Comparison of ENCODE assay signal across 10 mouse cellular contexts in the genomic region with DNA sequence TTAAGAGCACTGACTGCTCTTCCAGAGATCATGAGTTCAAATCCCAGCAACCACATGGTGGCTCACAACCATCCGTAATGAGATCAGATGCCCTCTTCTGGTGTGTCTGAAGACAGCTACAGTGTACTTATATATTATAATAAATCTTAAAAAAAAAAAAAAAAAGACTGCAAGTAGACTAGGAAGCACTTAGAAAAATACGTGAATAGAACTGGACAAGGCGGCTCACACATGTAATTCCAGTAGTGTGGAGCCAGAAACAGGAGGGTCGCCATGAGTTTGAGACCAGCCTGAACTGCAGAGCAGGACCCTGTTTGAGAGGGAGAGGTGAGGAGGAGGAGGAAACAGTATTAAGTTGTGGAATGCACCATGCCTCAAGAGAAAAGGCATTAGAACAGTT. TPM values are rescaled to one million over a fixed set of nuclear protein-coding genes. Genes with fewer than 3 reads are reported as not detected.
DNase-seq lines count a peak whose midpoint lies in the region; ATAC-seq and TF ChIP-seq lines count a peak whose summit lies in the region.
"Not testable (repeated sequence)": the region's sequence is repeated elsewhere in the genome, so short reads cannot be mapped to it uniquely, and the experiment has no call there.
"Had no signal": no experiment of that assay in that cellular context is flagged by ENCODE, and none has a peak within 500 bp of the region (broad histone marks: within the 10 kb centered on the region; RNA-seq: fewer than 3 reads in every experiment).

No protein-coding gene starts in this region.

- DNase-seq in embryonic facial prominence, embryonic 10.5 days (ENCODE audit: low spot score); intestine, embryonic 14.5 days (ENCODE audit: low spot score); limb, embryonic 14.5 days (ENCODE audit: low spot score); stomach, postnatal 0 days (ENCODE audit: low spot score): not testable (repeated sequence)

- H3K4me2 ChIP-seq in forebrain, embryonic 13.5 days, result peak overlapping the region; percentile 66
- H3K4me2 ChIP-seq in heart, embryonic 16.5 days (ENCODE audit: low read depth, low read length), result peak overlapping the region; percentile 64
- peak overlapping the region; percentile 48; the same call in 1 of the 2 replicates for H3K4me2 ChIP-seq in intestine, embryonic 14.5 days (ENCODE audit: low read length)
- H3K4me2 ChIP-seq in limb, embryonic 14.5 days (replicated peaks; ENCODE audit: low read depth, low read length, severe bottlenecking), result peak overlapping the region; percentile 61; the same call in 1 of the 2 replicates
- peak overlapping the region; percentile 67; the same call in 1 of the 2 replicates for H3K4me2 ChIP-seq in lung, embryonic 16.5 days (ENCODE audit: low read depth, low read length)
- H3K4me2 ChIP-seq in midbrain, embryonic 16.5 days (ENCODE audit: low read length), result peak overlapping the region; percentile 73
- H3K4me2 ChIP-seq in stomach, postnatal 0 days (replicated peaks; ENCODE audit: low read depth), result peak overlapping the region; percentile 55

- H3K4me3 ChIP-seq in embryonic facial prominence, embryonic 10.5 days, result peak overlapping the region; percentile 73
- H3K4me3 ChIP-seq in forebrain, embryonic 13.5 days, result peak overlapping the region; percentile 57
- H3K4me3 ChIP-seq in heart, embryonic 16.5 days (ENCODE audit: low read length), result peak overlapping the region; percentile 67
- H3K4me3 ChIP-seq in intestine, embryonic 14.5 days (ENCODE audit: low read depth, low read length), result peak overlapping the region; percentile 56
- H3K4me3 ChIP-seq in limb, embryonic 14.5 days (replicated peaks; ENCODE audit: low read length), result peak overlapping the region; percentile 51
- peak overlapping the region; percentile 68; the same call in 1 of the 2 replicates for H3K4me3 ChIP-seq in lung, embryonic 16.5 days (ENCODE audit: low read length)
- H3K4me3 ChIP-seq in midbrain, embryonic 16.5 days (ENCODE audit: low read depth, low read length), result peak overlapping the region; percentile 60; the same call in 1 of the 2 replicates
- not testable (repeated sequence) for H3K4me3 ChIP-seq in stomach, postnatal 0 days (ENCODE audit: low read depth, low read length)

- not testable (repeated sequence) for H3K4me1 ChIP-seq in embryonic facial prominence, embryonic 10.5 days; forebrain, embryonic 13.5 days; heart, embryonic 16.5 days (ENCODE audit: control insufficient read depth, insufficient read depth, low read length); intestine, embryonic 14.5 days (replicated peaks; ENCODE audit: control insufficient read depth, insufficient read depth, low read length); limb, embryonic 14.5 days (ENCODE audit: control insufficient read depth, insufficient read depth, low read length); lung, embryonic 16.5 days (replicated peaks; ENCODE audit: control insufficient read depth, insufficient read depth, low read length); stomach, postnatal 0 days (replicated peaks; ENCODE audit: control insufficient read depth, insufficient read depth)
- peaks cover 11% of the 10 kb centered on the region; the same call in 1 of the 2 replicates for H3K4me1 ChIP-seq in midbrain, embryonic 16.5 days (ENCODE audit: control insufficient read depth, insufficient read depth, low read length)

- H3K9ac ChIP-seq in forebrain, embryonic 13.5 days; heart, embryonic 16.5 days (ENCODE audit: low read length); intestine, embryonic 14.5 days (ENCODE audit: low read length); limb, embryonic 14.5 days (ENCODE audit: low read depth, low read length, severe bottlenecking); lung, embryonic 16.5 days (ENCODE audit: low read length); midbrain, embryonic 16.5 days (ENCODE audit: low read depth, low read length); stomach, postnatal 0 days (ENCODE audit: low read length): not testable (repeated sequence)

- TF ChIP-seq EP300 in stomach, postnatal 0 days (optimal IDR thresholded peaks at IDR 0.05), result not testable (repeated sequence)

- H3K27me3 ChIP-seq in embryonic facial prominence, embryonic 10.5 days (replicated peaks; ENCODE audit: low read depth, poor library complexity, severe bottlenecking); forebrain, embryonic 13.5 days; heart, embryonic 16.5 days (ENCODE audit: control insufficient read depth, insufficient read depth, low read length); intestine, embryonic 14.5 days (replicated peaks; ENCODE audit: control insufficient read depth, insufficient read depth, low read length); limb, embryonic 14.5 days (ENCODE audit: control insufficient read depth, insufficient read depth, low read length); lung, embryonic 16.5 days (ENCODE audit: control insufficient read depth, insufficient read depth, low read depth, low read length); midbrain, embryonic 16.5 days (ENCODE audit: control insufficient read depth, insufficient read depth, low read depth, low read length); stomach, postnatal 0 days (ENCODE audit: control insufficient read depth, insufficient read depth, low read length): not testable (repeated sequence)

- WGBS in embryonic facial prominence, embryonic 10.5 days, result 91% methylated on average over 4 of the region's 4 CpGs
- WGBS in forebrain, embryonic 13.5 days, result 93% methylated on average over 4 of the region's 4 CpGs
- 85% methylated on average over 4 of the region's 4 CpGs for WGBS in heart, embryonic 16.5 days
- WGBS in intestine, embryonic 14.5 days, result 90% methylated on average over 4 of the region's 4 CpGs
- 89% methylated on average over 4 of the region's 4 CpGs for WGBS in limb, embryonic 14.5 days
- 86% methylated on average over 4 of the region's 4 CpGs for WGBS in lung, embryonic 16.5 days
- WGBS in midbrain, embryonic 16.5 days, result 96% methylated on average over 4 of the region's 4 CpGs
- 85% methylated on average over 4 of the region's 4 CpGs for WGBS in stomach, postnatal 0 days

- H3K27ac ChIP-seq in embryonic facial prominence, embryonic 10.5 days (replicated peaks); forebrain, embryonic 13.5 days; heart, embryonic 16.5 days (ENCODE audit: low read length); intestine, embryonic 14.5 days (ENCODE audit: low read depth); limb, embryonic 14.5 days (replicated peaks; ENCODE audit: low read depth, low read length); lung, embryonic 16.5 days (ENCODE audit: low read length); midbrain, embryonic 16.5 days (ENCODE audit: low read length); stomach, postnatal 0 days (replicated peaks): not testable (repeated sequence)

- peaks cover 10% of the 10 kb centered on the region; the same call in 1 of the 2 replicates for H3K9me3 ChIP-seq in embryonic facial prominence, embryonic 10.5 days
- H3K9me3 ChIP-seq in forebrain, embryonic 13.5 days (replicated peaks); heart, embryonic 16.5 days (replicated peaks; ENCODE audit: control insufficient read depth, low read length); intestine, embryonic 14.5 days (ENCODE audit: control insufficient read depth, low read length); limb, embryonic 14.5 days (ENCODE audit: control insufficient read depth, low read length); lung, embryonic 16.5 days (ENCODE audit: control insufficient read depth, low read length); midbrain, embryonic 16.5 days (replicated peaks; ENCODE audit: control insufficient read depth, low read length, poor library complexity, severe bottlenecking); stomach, postnatal 0 days (ENCODE audit: control insufficient read depth, low read length): not testable (repeated sequence)

- not testable (repeated sequence) for TF ChIP-seq CTCF in stomach, postnatal 0 days (IDR thresholded peaks at IDR 0.05; ENCODE audit: low read depth)

- not testable (repeated sequence) for ATAC-seq in forebrain, embryonic 13.5 days; heart, embryonic 16.5 days (replicated peaks; ENCODE audit: extremely low read depth, insufficient read depth, low FRiP score); intestine, embryonic 14.5 days (replicated peaks; ENCODE audit: low FRiP score, low TSS enrichment, low read depth); limb, embryonic 14.5 days (ENCODE audit: low FRiP score, low read depth); lung, embryonic 16.5 days (ENCODE audit: low read depth); midbrain, embryonic 16.5 days; stomach, postnatal 0 days (ENCODE audit: low FRiP score, low TSS enrichment)

- not testable (repeated sequence) for TF ChIP-seq POLR2A in limb, embryonic 14.5 days (IDR thresholded peaks at IDR 0.05; ENCODE audit: borderline replicate concordance, extremely low read depth, insufficient read depth, insufficient read length)

- H3K36me3 ChIP-seq in embryonic facial prominence, embryonic 10.5 days (replicated peaks), result peaks cover 45% of the 10 kb centered on the region
- peaks cover 37% of the 10 kb centered on the region for H3K36me3 ChIP-seq in forebrain, embryonic 13.5 days (ENCODE audit: poor library complexity, severe bottlenecking)
- H3K36me3 ChIP-seq in heart, embryonic 16.5 days (ENCODE audit: control insufficient read depth, insufficient read depth), result peaks cover 14% of the 10 kb centered on the region; the same call in 1 of the 2 replicates
- H3K36me3 ChIP-seq in intestine, embryonic 14.5 days (ENCODE audit: control insufficient read depth, insufficient read depth, low read length); lung, embryonic 16.5 days (ENCODE audit: control insufficient read depth, insufficient read depth, low read length); midbrain, embryonic 16.5 days (ENCODE audit: control insufficient read depth, insufficient read depth, low read length); stomach, postnatal 0 days (ENCODE audit: control insufficient read depth, insufficient read depth, low read length): not testable (repeated sequence)
- H3K36me3 ChIP-seq in limb, embryonic 14.5 days (ENCODE audit: control insufficient read depth, insufficient read depth, low read length), result peaks cover 15% of the 10 kb centered on the region; the same call in 1 of the 2 replicates

RNA-seq across cellular contexts. Expression of gene Smg9, which starts 1.1 kb away (rescaled TPM):
- polyA plus RNA-seq in embryonic facial prominence, embryonic 10.5 days (2016; fragmentation: Nextera tagmentation; extraction: Ambion mirVana), result 25.8 and 26.3 TPM in 2 replicates
- polyA plus RNA-seq in forebrain, embryonic 13.5 days (2015; fragmentation: Nextera tagmentation; extraction: Ambion mirVana), result 25.7 and 30.4 TPM in 2 replicates
- 18.7 and 20.5 TPM in 2 replicates for polyA plus RNA-seq in heart, embryonic 16.5 days (2015; fragmentation: Nextera tagmentation; extraction: Ambion mirVana)
- 24.0 and 24.5 TPM in 2 replicates for polyA plus RNA-seq in intestine, embryonic 14.5 days (2014; fragmentation: Nextera tagmentation; extraction: Ambion mirVana)
- 44.3 and 53.4 TPM in 2 replicates for polyA plus RNA-seq in limb, embryonic 14.5 days (2012; rRNA removed)
- 21.0 and 23.2 TPM in 2 replicates for polyA plus RNA-seq in limb, embryonic 14.5 days (2014; fragmentation: Nextera tagmentation; extraction: Ambion mirVana)
- 22.7 and 24.6 TPM in 2 replicates for polyA plus RNA-seq in lung, embryonic 16.5 days (2015; fragmentation: Nextera tagmentation; extraction: Ambion mirVana)
- polyA plus RNA-seq in midbrain, embryonic 16.5 days (2015; fragmentation: Nextera tagmentation; extraction: Ambion mirVana), result 38.3 and 39.4 TPM in 2 replicates
- 14.1 and 14.4 TPM in 2 replicates for polyA plus RNA-seq in stomach, postnatal 0 days (2015; fragmentation: Nextera tagmentation; extraction: Ambion mirVana)

RNA-seq across cellular contexts. Expression of gene Kcnn4, which starts 30.4 kb away (rescaled TPM):
- 3.0 and 3.5 TPM in 2 replicates for polyA plus RNA-seq in embryonic facial prominence, embryonic 10.5 days (2016; fragmentation: Nextera tagmentation; extraction: Ambion mirVana)
- polyA plus RNA-seq in forebrain, embryonic 13.5 days (2015; fragmentation: Nextera tagmentation; extraction: Ambion mirVana), result 0.40 and 0.44 TPM in 2 replicates
- 5.2 and 10.9 TPM in 2 replicates for polyA plus RNA-seq in heart, embryonic 16.5 days (2015; fragmentation: Nextera tagmentation; extraction: Ambion mirVana)
- polyA plus RNA-seq in intestine, embryonic 14.5 days (2014; fragmentation: Nextera tagmentation; extraction: Ambion mirVana), result 0.43 and 0.70 TPM in 2 replicates
- 2.4 and 3.3 TPM in 2 replicates for polyA plus RNA-seq in limb, embryonic 14.5 days (2012; rRNA removed)
- polyA plus RNA-seq in limb, embryonic 14.5 days (2014; fragmentation: Nextera tagmentation; extraction: Ambion mirVana), result 1.8 and 2.4 TPM in 2 replicates
- polyA plus RNA-seq in lung, embryonic 16.5 days (2015; fragmentation: Nextera tagmentation; extraction: Ambion mirVana), result 3.2 and 5.7 TPM in 2 replicates
- polyA plus RNA-seq in midbrain, embryonic 16.5 days (2015; fragmentation: Nextera tagmentation; extraction: Ambion mirVana), result 0.81 and 0.84 TPM in 2 replicates
- 15.5 and 17.0 TPM in 2 replicates for polyA plus RNA-seq in stomach, postnatal 0 days (2015; fragmentation: Nextera tagmentation; extraction: Ambion mirVana)

RNA-seq across cellular contexts. Expression of gene Lypd5, which starts 51.5 kb away (rescaled TPM):
- not detected in 2 replicates for polyA plus RNA-seq in embryonic facial prominence, embryonic 10.5 days (2016; fragmentation: Nextera tagmentation; extraction: Ambion mirVana)
- polyA plus RNA-seq in forebrain, embryonic 13.5 days (2015; fragmentation: Nextera tagmentation; extraction: Ambion mirVana), result not detected in 2 replicates
- not detected in 2 replicates for polyA plus RNA-seq in heart, embryonic 16.5 days (2015; fragmentation: Nextera tagmentation; extraction: Ambion mirVana)
- not detected in 2 replicates for polyA plus RNA-seq in intestine, embryonic 14.5 days (2014; fragmentation: Nextera tagmentation; extraction: Ambion mirVana)
- polyA plus RNA-seq in limb, embryonic 14.5 days (2012; rRNA removed), result 0.09 and 0.50 TPM in 2 replicates
- polyA plus RNA-seq in limb, embryonic 14.5 days (2014; fragmentation: Nextera tagmentation; extraction: Ambion mirVana), result 0.62 and 3.1 TPM in 2 replicates
- polyA plus RNA-seq in lung, embryonic 16.5 days (2015; fragmentation: Nextera tagmentation; extraction: Ambion mirVana), result 0.06 and 0.33 TPM in 2 replicates
- not detected in 2 replicates for polyA plus RNA-seq in midbrain, embryonic 16.5 days (2015; fragmentation: Nextera tagmentation; extraction: Ambion mirVana)
- polyA plus RNA-seq in stomach, postnatal 0 days (2015; fragmentation: Nextera tagmentation; extraction: Ambion mirVana), result 196 and 201 TPM in 2 replicates
- polyA plus RNA-seq: activated CD4-positive, CD25-positive, alpha-beta regulatory T cell, adult 4 months; stomach, embryonic 14.5 days had no signal

RNA-seq across cellular contexts. Expression of gene Irgc1, which starts 51.6 kb away (rescaled TPM):
- not detected in 2 replicates for polyA plus RNA-seq in embryonic facial prominence, embryonic 10.5 days (2016; fragmentation: Nextera tagmentation; extraction: Ambion mirVana)
- 0.15 TPM in 1 of 2 replicates, not detected in the other for polyA plus RNA-seq in forebrain, embryonic 13.5 days (2015; fragmentation: Nextera tagmentation; extraction: Ambion mirVana)
- polyA plus RNA-seq in heart, embryonic 16.5 days (2015; fragmentation: Nextera tagmentation; extraction: Ambion mirVana), result 0.29 TPM in 1 of 2 replicates, not detected in the other
- not detected in 2 replicates for polyA plus RNA-seq in intestine, embryonic 14.5 days (2014; fragmentation: Nextera tagmentation; extraction: Ambion mirVana)
- 0.06 TPM in 1 of 2 replicates, not detected in the other for polyA plus RNA-seq in limb, embryonic 14.5 days (2012; rRNA removed)
- polyA plus RNA-seq in limb, embryonic 14.5 days (2014; fragmentation: Nextera tagmentation; extraction: Ambion mirVana), result not detected in 2 replicates
- not detected in 2 replicates for polyA plus RNA-seq in lung, embryonic 16.5 days (2015; fragmentation: Nextera tagmentation; extraction: Ambion mirVana)
- not detected in 2 replicates for polyA plus RNA-seq in midbrain, embryonic 16.5 days (2015; fragmentation: Nextera tagmentation; extraction: Ambion mirVana)
- polyA plus RNA-seq in stomach, postnatal 0 days (2015; fragmentation: Nextera tagmentation; extraction: Ambion mirVana), result 0.05 and 0.10 TPM in 2 replicates
- polyA plus RNA-seq: activated CD4-positive, CD25-positive, alpha-beta regulatory T cell, adult 4 months; stomach, embryonic 14.5 days had no signal

Comparison
In these comparisons a context has a peak if more than half of its experiments do, and no peak if none do; other contexts are left out.
1. RNA of gene Lypd5, which starts 51.5 kb away (polyA plus RNA-seq): 196 to 201 TPM in stomach, postnatal 0 days; 0.09 to 3.1 TPM in limb, embryonic 14.5 days, 0.06 to 0.33 TPM in lung, embryonic 16.5 days, not detected in intestine, embryonic 14.5 days, not detected in heart, embryonic 16.5 days, not detected in midbrain, embryonic 16.5 days, not detected in embryonic facial prominence, embryonic 10.5 days and not detected in forebrain, embryonic 13.5 days; every median in the first group is over 10 times any median in the second.
2. Peak in every context shown above with its lines, with median percentiles within 50 percentile points of each other: H3K4me2 ChIP-seq.